Mouse (Mus musculus) ovary, adult 18-20 months (tissue): ENCODE results near the gene Ankfn1.

Experiments
- DNase-seq: peaks from one replicate; pipeline ENCODE4 v3.0.0; 2022; ENCODE audit warnings: low spot score, mixed read lengths

Ankfn1 gene

DNA sequence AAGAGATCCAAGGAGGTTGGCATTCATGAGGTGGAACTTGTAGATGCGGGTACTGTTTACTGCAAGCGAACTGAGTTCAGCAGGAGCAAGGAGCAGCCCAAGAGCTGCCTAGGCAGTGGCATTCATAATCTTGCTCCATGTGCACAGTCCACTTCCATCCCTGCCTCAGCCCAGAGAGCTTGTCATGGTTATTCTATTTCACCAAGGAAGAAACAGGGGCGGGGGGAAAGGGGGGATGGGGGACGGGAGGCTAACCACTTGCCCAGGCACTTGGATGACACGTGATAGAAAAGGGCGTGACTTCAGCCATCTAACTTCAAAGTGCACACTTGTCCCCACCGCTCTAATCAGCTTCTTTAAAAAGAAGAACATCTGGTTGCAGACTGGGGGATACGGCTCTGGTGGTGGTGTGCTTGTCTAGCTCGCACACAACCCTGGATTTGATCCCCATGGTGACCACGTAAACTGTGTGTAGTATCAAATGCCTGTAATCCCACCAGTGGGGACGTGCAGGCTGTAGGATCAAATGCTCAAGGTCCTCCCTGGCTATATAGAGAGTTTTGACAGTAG, 203.1 kb downstream of the Ankfn1 start:
- no peak for DNase-seq

GRCm38 (mm10) chr11:89569391-89570145, 207.9 kb downstream of the Ankfn1 start:
- no peak for DNase-seq

- no peak for DNase-seq
These were observed 209.2 kb downstream of the Ankfn1 start for GRCm38 (mm10) chr11:89568246-89568645.

DNA sequence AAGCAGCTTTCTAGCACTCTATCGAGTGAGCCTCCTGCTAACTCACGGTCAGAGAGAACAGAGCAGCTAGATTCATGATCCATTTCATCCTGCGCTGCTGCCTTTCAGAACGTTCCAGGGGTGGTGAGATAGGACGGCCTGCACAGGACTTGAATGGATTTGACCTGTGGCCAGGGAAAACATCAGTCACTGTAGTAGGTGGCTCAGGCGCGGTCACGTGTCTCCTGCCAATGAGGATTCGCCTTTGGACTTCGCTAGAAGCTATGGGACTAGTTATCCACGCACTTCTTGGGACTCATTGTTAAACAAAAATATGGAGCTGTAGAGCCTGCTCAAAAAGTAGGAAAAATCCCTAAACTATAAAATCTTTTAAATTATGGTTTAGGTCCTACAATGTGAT, 226.0 kb downstream of the Ankfn1 start:
- DNase-seq = no peak

DNA sequence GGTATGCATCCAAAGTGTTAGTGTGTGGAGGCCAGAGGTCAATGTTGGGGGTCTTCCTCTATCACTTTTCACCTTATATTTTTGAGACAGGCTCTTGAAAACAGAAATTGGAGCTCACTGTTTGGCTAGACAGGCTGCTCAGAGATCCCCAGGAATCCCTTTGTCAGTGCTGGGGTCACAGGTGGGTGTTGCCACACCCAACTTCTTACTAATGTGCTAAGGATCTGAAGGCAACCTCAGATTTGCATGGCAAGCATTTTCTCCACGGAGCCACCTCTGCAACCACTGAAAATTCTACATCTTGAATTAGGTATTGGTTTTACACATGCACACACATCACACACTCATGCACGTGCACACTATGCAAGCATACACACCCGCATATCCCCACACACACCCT, 226.5 kb downstream of the Ankfn1 start:
- no peak for DNase-seq

GRCm38 (mm10) chr11:89548786-89549185, 228.7 kb downstream of the Ankfn1 start:
- no peak for DNase-seq

- no peak for DNase-seq
These were observed 231.3 kb downstream of the Ankfn1 start for GRCm38 (mm10) chr11:89546164-89546563.

GRCm38 (mm10) chr11:89544856-89545817, 232.3 kb downstream of the Ankfn1 start:
- DNase-seq = no peak

DNA sequence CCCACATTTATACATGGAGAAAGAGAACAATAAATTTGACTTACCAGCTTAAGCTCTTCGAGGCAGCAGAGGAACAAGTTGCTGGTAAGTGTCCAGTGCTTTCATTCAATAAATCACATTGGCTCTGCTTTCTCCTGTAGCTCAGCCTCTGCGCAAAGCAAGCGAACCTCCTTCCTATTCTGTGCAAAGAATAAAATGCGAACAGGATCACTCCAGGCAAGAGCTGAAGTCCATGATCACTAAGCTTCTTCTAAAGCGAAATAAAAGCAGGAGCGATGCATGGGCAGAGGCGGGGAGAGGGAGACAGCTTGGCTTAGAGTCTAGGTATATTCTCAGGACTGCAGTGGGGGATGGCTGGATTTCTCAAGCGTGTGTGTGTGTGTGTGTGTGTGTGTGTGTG, 239.1 kb downstream of the Ankfn1 start:
- no peak for DNase-seq

- no peak for DNase-seq
These were observed 249.5 kb downstream of the Ankfn1 start for GRCm38 (mm10) chr11:89527800-89528430.

GRCm38 (mm10) chr11:89515501-89515901, 262.0 kb downstream of the Ankfn1 start:
- no peak for DNase-seq

DNA sequence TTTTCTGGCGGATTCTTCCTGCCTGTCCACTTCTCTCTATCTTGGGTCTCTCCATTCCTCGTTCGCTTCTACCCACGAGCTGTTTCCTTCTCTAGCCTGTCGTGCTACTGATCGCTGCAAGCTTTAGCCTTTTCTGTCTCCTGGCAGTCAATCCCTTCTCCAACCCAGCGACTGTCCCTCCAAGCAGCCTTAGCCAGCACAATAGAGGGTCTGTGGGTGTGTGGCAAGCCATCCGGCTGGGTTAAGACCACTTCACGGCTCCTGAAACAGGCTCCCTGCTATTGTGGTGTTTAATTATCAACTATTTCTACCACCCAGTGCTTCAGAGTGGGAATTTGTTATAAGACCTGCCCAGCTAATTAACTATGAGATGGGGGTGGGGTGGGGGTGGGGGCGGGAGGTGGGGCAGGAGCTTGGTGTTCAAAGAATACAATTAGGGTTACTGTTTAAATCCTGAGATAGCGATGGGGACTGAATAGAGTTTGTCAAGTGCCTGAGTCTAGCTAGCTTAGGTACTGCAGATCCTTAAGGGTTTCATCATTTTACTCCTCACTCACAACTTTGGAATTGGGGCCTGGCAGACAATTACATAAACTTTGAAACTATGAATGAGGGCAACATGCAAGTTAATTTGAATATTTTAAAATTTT, 268.7 kb downstream of the Ankfn1 start:
- no peak for DNase-seq

- DNase-seq = no peak
These were observed 270.7 kb downstream of the Ankfn1 start for GRCm38 (mm10) chr11:89506595-89507245.

GRCm38 (mm10) chr11:89505046-89505445, 272.4 kb downstream of the Ankfn1 start:
- no peak for DNase-seq

DNA sequence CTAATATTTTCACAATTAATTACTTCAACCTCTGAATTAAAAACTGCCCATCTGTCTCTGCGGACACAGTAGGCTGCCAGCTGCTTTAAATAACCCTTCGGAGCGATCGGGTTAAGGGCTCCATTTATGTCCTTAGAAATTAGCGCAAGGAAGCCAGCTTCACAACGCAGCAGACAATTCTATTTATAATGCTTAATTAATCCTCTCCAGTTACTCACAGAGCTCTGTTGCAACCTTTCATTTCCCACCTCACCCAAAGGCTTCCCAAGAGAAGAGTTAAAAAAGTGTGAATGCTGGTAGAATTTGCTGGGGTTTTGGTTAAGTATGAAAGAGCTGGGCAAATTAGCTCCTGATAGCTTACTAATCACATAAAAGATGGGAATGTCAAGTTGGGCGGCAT, 275.7 kb downstream of the Ankfn1 start:
- no peak for DNase-seq

DNA sequence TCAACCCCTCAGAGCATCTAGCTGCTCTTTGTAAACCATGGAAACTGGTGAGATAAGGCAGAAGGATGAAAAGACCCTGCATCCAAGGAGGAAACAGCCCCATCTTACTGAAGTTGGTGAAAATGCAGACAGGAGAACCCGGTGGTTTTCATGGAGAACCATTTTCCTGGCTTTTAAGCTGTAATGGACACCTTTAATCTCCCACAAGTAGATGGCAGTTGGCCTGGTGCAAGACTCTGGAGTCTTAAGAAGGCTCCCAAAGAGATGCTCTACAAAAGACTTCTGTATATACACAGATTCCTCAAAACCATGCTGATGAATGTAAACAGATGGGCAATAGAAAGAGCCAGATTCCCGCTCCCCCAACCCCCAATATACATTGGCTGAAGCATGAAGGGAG, 276.5 kb downstream of the Ankfn1 start:
- DNase-seq = no peak

DNA sequence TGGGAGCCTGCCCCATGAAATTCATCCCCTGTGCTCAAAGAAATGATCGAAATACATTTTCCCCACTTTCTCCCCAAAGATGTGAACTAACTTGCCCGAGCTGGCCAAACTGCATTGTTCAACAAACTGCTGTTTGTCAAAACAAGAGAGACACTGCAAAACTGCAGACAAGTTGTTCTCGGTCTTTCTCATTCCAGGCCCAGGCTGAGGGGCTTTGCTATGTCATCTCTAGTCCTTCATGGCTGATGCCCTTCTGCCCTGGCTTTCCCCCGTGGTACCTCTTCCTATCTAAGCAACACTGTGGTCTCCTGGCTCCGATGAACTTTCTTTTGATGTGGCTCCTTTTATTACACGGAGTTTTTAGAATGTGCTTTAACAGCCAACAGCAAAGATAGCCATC, 296.4 kb downstream of the Ankfn1 start:
- DNase-seq = no peak

- DNase-seq = no peak
These were observed 300.5 kb downstream of the Ankfn1 start for GRCm38 (mm10) chr11:89476927-89477326.

- DNase-seq = no peak
These were observed 301.4 kb downstream of the Ankfn1 start for GRCm38 (mm10) chr11:89476047-89476446.

GRCm38 (mm10) chr11:89472871-89473270, 304.6 kb downstream of the Ankfn1 start:
- no peak for DNase-seq

DNA sequence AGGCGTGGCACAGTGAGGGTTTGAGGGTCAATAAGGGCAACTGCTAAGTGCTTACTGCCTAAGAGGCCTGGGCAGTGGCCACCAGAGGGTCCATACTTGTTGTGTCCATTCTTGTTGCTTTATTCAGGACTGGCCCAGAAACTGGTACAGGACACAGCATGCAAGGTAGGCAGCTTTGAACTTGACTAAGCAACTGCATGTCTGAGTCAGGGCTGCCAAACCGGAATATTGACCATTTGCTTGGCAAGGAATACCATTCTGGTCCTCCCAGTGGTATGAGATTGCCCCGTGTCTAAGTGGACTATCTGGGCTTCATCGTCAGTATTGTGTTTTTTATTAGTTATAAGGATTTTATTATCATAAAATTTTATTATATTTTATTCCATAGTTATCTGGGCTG, 312.1 kb downstream of the Ankfn1 start:
- DNase-seq = no peak
